Mouse (Mus musculus): ENCODE measurements at regions not wholly inside any gene's neighbourhood (a gene's known extent, or its start where the extent isn't known, plus 50 kb on each side); places are given as distances from the start of the nearest gene placed in this dataset.

- no peak for ATAC-seq
Measured at GRCm38 (mm10) chr16:95839512-95840253, 137.8 kb downstream of the Ets2 start.

DNA sequence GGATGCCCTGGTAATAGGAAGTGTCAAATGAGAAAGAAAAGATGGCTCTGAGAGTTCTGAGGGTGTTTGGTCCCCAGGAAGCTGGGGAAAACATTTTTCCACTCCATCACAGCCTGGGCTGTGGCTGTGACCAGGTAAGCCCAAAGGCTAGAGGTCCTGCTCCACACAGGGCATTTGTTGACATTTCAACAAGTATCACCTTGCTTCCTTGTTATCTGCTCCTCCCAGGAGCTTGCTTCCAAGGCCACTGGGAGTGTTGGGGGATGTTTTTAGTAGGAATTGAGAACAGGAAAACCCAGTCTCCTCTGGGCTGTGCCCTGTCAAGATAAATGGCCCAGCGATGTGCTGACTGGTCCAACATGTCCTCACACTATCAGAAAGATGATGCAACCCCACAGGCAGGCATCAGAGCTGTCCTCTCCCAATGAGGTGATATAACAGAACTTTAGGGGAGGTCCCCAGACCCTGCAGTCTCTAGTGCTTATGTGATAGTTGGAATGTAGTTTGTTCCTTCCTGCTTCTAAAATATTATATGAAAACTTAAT is 137.1 kb downstream of the Ets2 start:
- no peak for ATAC-seq

- ATAC-seq = no peak
Measured at GRCm38 (mm10) chr16:95838478-95838846, 136.6 kb downstream of the Ets2 start.

- ATAC-seq = no peak
Measured at GRCm38 (mm10) chr16:95837723-95838477, 136.0 kb downstream of the Ets2 start.

DNA sequence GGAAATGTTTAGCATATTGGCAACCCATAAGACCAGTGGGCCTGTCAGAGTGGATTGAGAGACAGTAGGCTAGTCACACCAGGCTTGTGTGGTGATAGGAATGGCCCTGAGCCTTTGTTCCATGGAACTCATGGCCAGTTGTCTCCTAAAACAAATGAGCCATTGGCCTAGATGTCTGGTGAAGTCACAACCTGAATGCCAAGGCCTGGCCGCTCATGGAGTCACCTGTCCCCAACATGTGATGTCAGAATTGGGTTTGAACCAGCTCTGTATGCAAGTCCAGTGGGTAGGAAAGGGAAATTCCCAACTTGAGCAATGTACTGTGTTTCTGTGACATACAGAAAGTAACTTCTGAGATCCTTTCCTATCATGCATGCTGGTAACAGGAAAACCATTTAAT is 134.1 kb downstream of the Ets2 start:
- ATAC-seq = no peak

GRCm38 (mm10) chr16:95834556-95835288 is 132.8 kb downstream of the Ets2 start:
- no peak for ATAC-seq

GRCm38 (mm10) chr16:95833455-95833854 is 131.6 kb downstream of the Ets2 start:
- no peak for ATAC-seq

GRCm38 (mm10) chr16:95832346-95832739 is 130.5 kb downstream of the Ets2 start:
- ATAC-seq = no peak

- no peak for ATAC-seq
Measured at GRCm38 (mm10) chr16:95831566-95832345, 129.9 kb downstream of the Ets2 start.

- ATAC-seq = peak; percentile 81
Measured at GRCm38 (mm10) chr16:95827402-95827737, 125.5 kb downstream of the Ets2 start.

DNA sequence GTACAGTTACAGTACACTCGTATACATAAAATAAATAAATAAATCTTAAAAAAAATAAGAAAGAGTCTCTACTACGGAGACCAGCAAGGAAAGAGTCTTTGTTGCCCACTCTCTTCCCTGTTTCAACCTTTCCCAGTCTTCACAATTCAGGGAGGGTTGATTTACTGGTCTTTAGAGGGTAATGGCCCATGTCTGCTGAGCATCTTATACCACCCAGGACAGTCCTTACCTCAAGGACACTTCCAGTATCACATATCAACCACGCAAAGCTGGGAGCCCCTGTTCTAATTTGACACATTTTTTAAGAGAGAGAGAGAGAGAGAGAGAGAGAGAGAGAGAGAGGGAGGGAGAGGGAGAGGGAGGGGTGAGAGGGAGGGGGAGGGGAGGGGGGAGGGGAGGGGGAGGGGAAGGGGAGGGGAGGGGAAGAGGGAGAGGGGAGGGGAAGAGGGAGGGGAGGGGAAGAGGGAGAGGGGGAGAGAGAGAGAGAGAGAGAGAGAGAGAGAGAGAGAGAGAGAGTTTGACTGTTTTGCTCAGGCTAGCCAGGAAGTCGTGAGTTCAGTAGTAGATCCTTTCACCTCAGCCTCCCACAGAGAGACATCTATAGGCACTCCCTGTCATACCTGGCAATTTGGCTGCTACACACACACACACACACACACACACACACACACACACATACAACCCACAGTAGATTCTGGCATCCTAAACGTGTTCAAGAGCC is 125.0 kb downstream of the Ets2 start:
- peak; percentile 69 for ATAC-seq

- ATAC-seq = peak; percentile 22
Measured at GRCm38 (mm10) chr16:95825723-95826122, 123.8 kb downstream of the Ets2 start.

DNA sequence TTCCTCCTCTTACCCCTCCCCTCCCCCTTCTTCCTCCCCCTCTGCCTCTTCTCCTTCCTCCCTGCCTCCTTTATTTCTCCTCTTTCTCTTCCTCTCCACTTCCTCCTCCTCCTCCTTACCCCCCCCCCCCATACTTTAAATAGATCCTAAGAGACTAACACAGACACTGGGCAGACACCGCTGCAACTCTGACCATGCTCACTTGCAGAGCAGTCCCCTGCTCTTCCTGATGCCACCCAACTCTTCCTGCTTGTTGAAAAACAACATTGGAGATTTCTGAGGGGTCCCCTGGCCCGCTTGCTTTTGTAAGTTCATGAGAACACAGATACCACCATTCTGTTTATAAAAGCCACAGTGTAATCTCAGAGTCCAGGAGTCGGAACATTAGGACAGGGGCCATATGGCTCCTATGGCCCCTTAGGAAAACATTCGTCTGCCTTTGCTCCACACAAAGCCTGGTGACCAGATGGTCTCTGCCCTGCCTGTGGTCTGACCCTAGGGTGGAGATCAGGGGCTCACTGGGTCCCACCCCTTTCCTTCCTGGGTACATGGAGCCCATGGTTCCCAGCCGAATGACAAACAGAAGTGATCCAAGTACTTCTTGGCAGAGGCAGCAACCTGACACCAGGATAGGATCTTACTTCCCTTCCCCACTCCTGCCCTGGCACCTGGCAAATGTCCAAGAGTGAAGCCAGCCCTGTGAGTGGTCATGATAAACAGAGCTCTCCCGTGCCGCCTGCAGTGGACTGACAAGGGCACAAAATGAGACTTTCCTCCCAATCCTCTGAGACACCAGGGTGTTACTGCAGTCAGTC is 123.1 kb downstream of the Ets2 start:
- ATAC-seq = no peak

DNA sequence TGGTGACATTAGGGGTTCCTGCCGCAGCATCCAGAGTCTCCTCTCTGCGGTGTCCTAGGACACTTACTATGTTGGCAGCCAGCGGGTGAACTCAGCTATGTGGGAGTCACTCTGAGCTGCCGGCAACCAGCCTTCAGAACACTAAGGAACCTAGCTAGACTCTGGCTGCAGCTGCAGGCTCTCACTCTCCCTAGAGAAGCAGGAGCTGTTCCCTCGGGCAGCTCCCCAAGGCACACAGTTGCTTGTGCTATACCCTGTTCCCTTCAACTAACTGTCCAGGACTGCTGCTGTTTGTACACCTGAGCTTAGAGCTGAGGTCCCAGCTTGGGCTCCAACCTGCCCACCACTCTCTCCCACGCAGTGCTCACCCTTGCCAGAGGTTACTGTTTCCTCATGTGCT is 121.9 kb downstream of the Ets2 start:
- no peak for ATAC-seq

- ATAC-seq = peak; percentile 58
Measured at GRCm38 (mm10) chr16:95821080-95821479, 119.2 kb downstream of the Ets2 start.

DNA sequence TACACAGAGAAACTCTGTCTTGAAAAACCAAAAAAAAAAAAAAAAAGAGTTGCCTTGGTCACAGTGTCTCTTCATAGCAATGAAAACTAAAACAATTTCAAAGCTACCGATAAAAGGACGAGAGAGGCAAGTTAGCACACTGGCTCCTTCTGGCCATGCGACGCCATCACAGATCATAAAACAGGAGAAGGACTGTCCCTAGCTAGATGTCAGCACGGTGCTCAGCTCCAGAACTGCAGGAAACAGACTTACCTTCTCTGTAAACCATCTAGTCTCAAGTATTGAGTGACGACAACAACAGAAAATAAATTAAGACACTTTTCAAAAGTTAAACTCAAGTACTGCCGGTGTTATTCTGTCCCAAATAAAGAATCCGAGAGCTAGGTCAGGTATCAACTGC is 118.7 kb downstream of the Ets2 start:
- ATAC-seq = no peak

GRCm38 (mm10) chr16:95820013-95820412 is 118.1 kb downstream of the Ets2 start:
- no peak for ATAC-seq

DNA sequence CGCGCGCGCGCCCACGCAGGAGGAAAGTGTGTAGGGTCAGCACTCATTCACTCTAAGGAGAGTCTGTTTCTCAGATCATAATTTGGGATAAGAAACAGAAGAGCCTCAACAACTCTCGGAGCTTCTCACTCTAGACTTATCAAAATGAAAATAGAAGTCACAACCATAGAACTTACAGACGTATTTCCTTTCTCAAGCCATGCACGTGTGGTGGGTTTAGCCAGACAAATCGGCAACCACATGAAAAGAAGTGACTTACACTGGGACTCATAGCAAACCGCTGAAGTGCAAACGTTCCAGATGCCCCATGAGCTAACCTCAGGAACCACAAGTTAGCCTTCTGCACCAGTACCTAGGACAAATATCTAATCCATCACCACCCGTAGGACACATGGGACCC is 114.1 kb downstream of the Ets2 start:
- ATAC-seq = peak; percentile 74

DNA sequence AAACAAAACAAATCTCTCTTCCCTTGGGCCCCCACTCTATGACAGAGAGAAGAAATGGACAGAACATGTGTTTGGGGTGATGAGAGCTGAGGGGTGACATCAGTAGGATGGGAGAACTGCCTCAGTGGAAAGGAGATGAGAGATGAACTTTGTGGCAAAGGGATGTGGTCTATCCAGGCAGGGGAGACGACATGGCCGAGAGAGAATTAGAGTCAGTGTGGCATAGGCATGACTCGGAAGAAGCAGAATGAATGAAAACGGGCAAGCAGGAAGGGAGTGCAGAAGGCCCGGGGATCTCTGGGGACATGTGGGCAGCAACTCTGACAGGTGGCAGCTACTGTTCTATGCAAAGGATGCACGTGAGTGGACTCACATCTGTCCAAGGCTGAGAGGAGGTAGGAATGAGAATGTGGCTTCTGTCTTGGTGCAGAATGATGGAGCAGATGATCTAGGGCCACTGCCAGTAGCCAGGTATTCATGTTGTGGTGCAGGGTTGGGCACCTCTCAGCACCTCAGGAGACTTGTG is 113.4 kb downstream of the Ets2 start:
- ATAC-seq = no peak

DNA sequence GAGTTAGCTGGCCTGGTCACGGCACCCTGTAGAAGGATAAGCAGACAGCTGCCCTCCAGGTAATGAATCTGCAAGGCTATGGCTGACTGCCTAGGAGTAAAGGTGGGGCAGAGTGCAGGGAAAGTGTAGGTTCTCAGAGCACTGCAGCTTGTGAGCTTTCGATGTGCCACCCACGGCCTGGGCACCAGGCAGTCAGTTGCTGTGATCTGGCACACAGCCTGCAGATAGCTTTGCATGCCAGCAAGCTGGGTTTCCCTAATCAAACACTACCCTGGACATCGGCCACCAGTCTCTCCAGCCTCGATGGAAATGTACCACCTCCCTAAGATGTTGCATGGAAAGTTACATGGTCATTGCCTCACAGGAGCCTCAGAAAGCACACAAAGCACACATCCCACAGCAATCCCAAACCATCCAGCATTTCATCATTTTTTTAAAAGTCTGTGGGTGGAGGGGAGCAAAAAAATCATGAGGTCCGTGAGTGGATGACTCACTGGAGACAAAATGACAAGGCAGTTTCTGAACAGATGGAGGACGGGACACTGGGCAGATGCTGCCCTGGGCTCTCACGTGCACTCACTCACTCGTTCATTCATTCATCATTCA is 112.7 kb downstream of the Ets2 start:
- no peak for ATAC-seq

Measured in inflammation-experienced regulatory T-cells, adult 6 months (primary cell).